Mouse (Mus musculus): Measurements from ENCODE around the gene Dnajb6.

DNA sequence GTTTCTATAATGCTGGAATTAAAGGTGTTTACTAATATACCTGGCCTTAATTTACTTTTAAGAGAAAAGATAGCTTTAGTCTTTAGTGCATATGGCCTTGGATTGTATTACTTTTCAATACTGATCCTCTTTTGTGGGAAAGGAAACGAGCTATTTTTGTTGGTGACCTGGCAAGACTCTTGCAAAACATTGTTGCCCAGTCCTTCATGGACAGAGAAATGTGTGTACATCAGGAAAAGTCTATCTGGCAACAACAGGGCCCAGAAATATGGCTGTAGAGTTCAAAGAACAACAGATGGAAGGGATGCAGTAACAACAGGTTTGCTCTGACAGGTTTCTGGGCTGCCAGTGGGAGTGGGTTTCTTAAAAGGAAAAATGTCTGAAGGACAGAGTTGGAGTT lies 5.2 kb downstream of the Dnajb6 start:
- TF ChIP-seq CTCF (IDR thresholded peaks at IDR 0.05; ENCODE audit: borderline replicate concordance, insufficient read depth, low read depth, low read length), result no peak
- TF ChIP-seq POLR2A (IDR thresholded peaks at IDR 0.05; ENCODE audit: borderline replicate concordance, insufficient read depth, low read length), result no peak

Measured in cerebellum, adult 2 months (tissue).